Comparison of ENCODE assay signal across 23 mouse cellular contexts in the genomic region with DNA sequence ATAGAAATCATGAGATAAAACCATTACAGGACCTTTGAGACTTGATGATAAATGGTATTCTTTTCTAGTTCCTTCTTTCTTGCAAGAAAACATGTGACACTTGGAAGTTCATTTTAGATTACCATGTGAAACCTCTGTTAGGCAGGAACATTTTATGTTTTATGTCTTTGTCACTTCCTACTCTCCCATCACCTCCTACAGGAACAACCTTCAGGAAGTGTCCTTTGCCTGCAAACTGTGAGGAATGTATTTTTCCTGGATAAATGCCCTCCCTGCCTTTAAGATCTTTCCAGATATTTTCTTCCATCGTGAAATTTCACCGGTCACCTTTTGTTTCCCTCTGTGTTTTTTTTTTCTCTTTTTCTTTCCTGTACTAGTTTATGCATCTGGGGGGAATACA. TPM values are rescaled to one million over a fixed set of nuclear protein-coding genes. Genes with fewer than 3 reads are reported as not detected.
DNase-seq lines count a peak whose midpoint lies in the region; ATAC-seq and TF ChIP-seq lines count a peak whose summit lies in the region.
"Had no signal": no experiment of that assay in that cellular context is flagged by ENCODE, and none has a peak within 500 bp of the region (broad histone marks: within the 10 kb centered on the region; RNA-seq: fewer than 3 reads in every experiment).

No protein-coding gene starts in this region.

- no peaks in the 10 kb centered on the region for H3K27me3 ChIP-seq in heart, postnatal 0 days (ENCODE audit: control insufficient read depth, insufficient read depth, low read length)
- H3K27me3 ChIP-seq in CH12.LX (replicated peaks) = no peaks in the 10 kb centered on the region
- H3K27me3 ChIP-seq: embryonic facial prominence, embryonic 12.5 days; forebrain, embryonic 13.5 days; forebrain, embryonic 15.5 days; Patski had no signal

- TF ChIP-seq POLR2A in CH12.LX (IDR thresholded peaks at IDR 0.05; ENCODE audit: low read depth, low read length) = no peak
- TF ChIP-seq POLR2A in bone marrow macrophage, adult 2 months (IDR thresholded peaks at IDR 0.05; ENCODE audit: borderline replicate concordance, low read depth, low read length) = no peak

- H3K79me2 ChIP-seq in CH12.LX (replicated peaks; ENCODE audit: control insufficient read depth, extremely low read depth, insufficient read depth, poor library complexity, severe bottlenecking) (no peaks in the 10 kb centered on the region), macrophage (ENCODE audit: inconsistent target) (no peaks in the 10 kb centered on the region)

- H3K36me3 ChIP-seq in heart, postnatal 0 days (replicated peaks; ENCODE audit: control insufficient read depth, insufficient read depth, low read length) = no peaks in the 10 kb centered on the region
- H3K36me3 ChIP-seq in CH12.LX (replicated peaks in 1 of 2; ENCODE audit: control insufficient read depth in 1 of 2, insufficient read depth in 1 of 2, low read length in 1 of 2) (no peaks in the 10 kb centered on the region), macrophage (ENCODE audit: inconsistent target) (no peaks in the 10 kb centered on the region)
- H3K36me3 ChIP-seq: embryonic facial prominence, embryonic 10.5 days; embryonic facial prominence, embryonic 12.5 days; forebrain, embryonic 15.5 days; G1E had no signal

- H3K9me3 ChIP-seq in heart, postnatal 0 days (replicated peaks; ENCODE audit: control insufficient read depth, low read length) = no peaks in the 10 kb centered on the region
- no peaks in the 10 kb centered on the region for H3K9me3 ChIP-seq in CH12.LX (replicated peaks; ENCODE audit: low read length)
- H3K9me3 ChIP-seq: embryonic facial prominence, embryonic 10.5 days; embryonic facial prominence, embryonic 12.5 days; forebrain, embryonic 13.5 days; forebrain, embryonic 15.5 days had no signal

- TF ChIP-seq EP300 in heart, postnatal 0 days (IDR thresholded peaks at IDR 0.05; ENCODE audit: low read depth) = no peak
- no peak for TF ChIP-seq EP300 in CH12.LX (IDR thresholded peaks at IDR 0.05; ENCODE audit: low read length)

- intact Hi-C loops in heart, postnatal 25 days (cut with DNase I) = no loop called here

- no peak overlapping the region for H3K9ac ChIP-seq in heart, postnatal 0 days (replicated peaks; ENCODE audit: low read depth, low read length)
- no peak overlapping the region for H3K9ac ChIP-seq in CH12.LX (ENCODE audit: insufficient read depth, low read depth)
- H3K9ac ChIP-seq: embryonic facial prominence, embryonic 12.5 days; forebrain, embryonic 13.5 days; forebrain, embryonic 15.5 days; forebrain, postnatal 0 days had no signal

- TF ChIP-seq CTCF in heart, postnatal 0 days (IDR thresholded peaks at IDR 0.05; ENCODE audit: low read depth) = no peak
- no peak for TF ChIP-seq CTCF in CH12.LX (conservative IDR thresholded peaks at IDR 0.05 in 1 of 2, IDR thresholded peaks at IDR 0.05 in 1 of 2; ENCODE audit: low read depth in 2 of 2, low read length in 2 of 2)
- no peak for TF ChIP-seq CTCF in bone marrow macrophage, adult 2 months (IDR thresholded peaks at IDR 0.05; ENCODE audit: low read depth, low read length)

- DNase-seq in heart, postnatal 0 days (ENCODE audit: low spot score) = peak; percentile 10
- DNase-seq in heart, postnatal 25 days (ENCODE audit: low spot score) = no peak
- no peak for DNase-seq in CH12.LX (ENCODE audit: extremely low read depth)
- no peak for DNase-seq in kidney, postnatal 10 days
- DNase-seq in natural killer cell, adult 2 months (ENCODE audit: low spot score in 2 of 2) = no peak
- DNase-seq in kidney, adult 9 months = no peak
- DNase-seq: adrenal gland, adult 8-10 months; adrenal gland, postnatal 14 days; adrenal gland, postnatal 36 days; cerebellum, adult 11-12 months; cerebellum, adult 2 months; cerebellum, adult 9-10 months; cerebellum, postnatal 10 days; cerebellum, postnatal 25 days; forebrain, postnatal 0 days had no signal

- H3K4me1 ChIP-seq in heart, postnatal 0 days (ENCODE audit: control insufficient read depth, insufficient read depth) = peaks cover 6% of the 10 kb centered on the region; the same call in 1 of the 2 replicates
- peaks cover 7 to 63% of the 10 kb centered on the region in 2 experiments for H3K4me1 ChIP-seq in CH12.LX (ENCODE audit: control insufficient read depth in 1 of 2, insufficient read depth in 2 of 2)
- peaks cover 40% of the 10 kb centered on the region for H3K4me1 ChIP-seq in bone marrow macrophage, adult 2 months (ENCODE audit: control insufficient read depth, insufficient read depth, low read length)
- H3K4me1 ChIP-seq: embryonic facial prominence, embryonic 10.5 days; embryonic facial prominence, embryonic 12.5 days; forebrain, embryonic 13.5 days; forebrain, embryonic 15.5 days had no signal

- 46% methylated on average over 2 of the region's 2 CpGs for WGBS in heart, postnatal 0 days
- WGBS in macrophage (ENCODE audit: missing documents) = 80% methylated on average over 2 of the region's 2 CpGs

- no peak for ATAC-seq in heart, postnatal 0 days (ENCODE audit: insufficient read depth, low read depth)
- ATAC-seq: forebrain, embryonic 13.5 days; forebrain, embryonic 15.5 days; forebrain, postnatal 0 days; Patski had no signal

- TF ChIP-seq RAD21 in CH12.LX (IDR thresholded peaks at IDR 0.05; ENCODE audit: low read depth, low read length) = no peak

- no peak overlapping the region for H3K27ac ChIP-seq in heart, postnatal 0 days (ENCODE audit: low read depth)
- H3K27ac ChIP-seq in CH12.LX (ENCODE audit: insufficient read depth, low read depth) = no peak overlapping the region
- peak overlapping the region; percentile 94 for H3K27ac ChIP-seq in bone marrow macrophage, adult 2 months (ENCODE audit: insufficient read depth, low read depth, low read length)
- H3K27ac ChIP-seq in macrophage = peak overlapping the region; percentile 97
- H3K27ac ChIP-seq: embryonic facial prominence, embryonic 10.5 days; embryonic facial prominence, embryonic 12.5 days; forebrain, embryonic 13.5 days; forebrain, embryonic 15.5 days had no signal

- H3K4me2 ChIP-seq in heart, postnatal 0 days (ENCODE audit: low read depth, low read length) = no peak overlapping the region
- H3K4me2 ChIP-seq in CH12.LX (ENCODE audit: insufficient read depth, low read depth, poor library complexity, severe bottlenecking) = peak overlapping the region; percentile 61; the same call in 1 of the 2 replicates
- H3K4me2 ChIP-seq: embryonic facial prominence, embryonic 12.5 days; forebrain, embryonic 13.5 days; forebrain, embryonic 15.5 days had no signal

- no peak overlapping the region for H3K4me3 ChIP-seq in heart, postnatal 0 days (ENCODE audit: low read depth, low read length)
- no peak overlapping the region for H3K4me3 ChIP-seq in CH12.LX (replicated peaks in 1 of 3; ENCODE audit: low read depth in 2 of 3, low read length in 2 of 3, poor library complexity in 1 of 3)
- H3K4me3 ChIP-seq in bone marrow macrophage, adult 2 months (ENCODE audit: insufficient read depth, low read length) = no peak overlapping the region
- no peak overlapping the region for H3K4me3 ChIP-seq in macrophage (ENCODE audit: inconsistent target)
- H3K4me3 ChIP-seq: embryonic facial prominence, embryonic 10.5 days; embryonic facial prominence, embryonic 12.5 days; forebrain, embryonic 13.5 days; forebrain, embryonic 15.5 days had no signal

- in situ Hi-C loops in CH12.LX (cut with MboI; ENCODE audit: low pct_ligation_motif_present, low pct_unique_long_range_greater_than_20kb, low sequenced_read_pairs) = loop anchor here (25.0 kb wide), 4 partner anchors 141 to 766 kb away; no protein-coding TSS in a partner anchor

- dilution Hi-C loops in CH12.LX (cut with MboI; ENCODE audit: extremely low pct_ligation_motif_present, extremely low pct_unique_long_range_greater_than_20kb, low sequenced_read_pairs) = no loop called here

TF ChIP-seq in CH12.LX, 34 proteins besides CTCF, POLR2A, EP300 and RAD21:
- no peak for TF ChIP-seq BHLHE40 (IDR thresholded peaks at IDR 0.05; ENCODE audit: low read depth, low read length)
- no peak for TF ChIP-seq ZC3H11A (IDR thresholded peaks at IDR 0.05; ENCODE audit: low read depth, low read length)
- TF ChIP-seq POLR2AphosphoS2 (IDR thresholded peaks at IDR 0.05; ENCODE audit: low read depth, low read length) = no peak
- TF ChIP-seq ZMIZ1 (IDR thresholded peaks at IDR 0.05; ENCODE audit: low read depth, low read length) = no peak
- TF ChIP-seq MYC (IDR thresholded peaks at IDR 0.05; ENCODE audit: low read depth, low read length) = 0 out of 2 replicates have a peak, but pooled peaks have one; percentile 47
- no peak for TF ChIP-seq GABPA (IDR thresholded peaks at IDR 0.05; ENCODE audit: insufficient replicate concordance, low read depth, low read length)
- 0 out of 2 replicates have a peak, but pooled peaks have one; percentile 51 for TF ChIP-seq MAX (IDR thresholded peaks at IDR 0.05; ENCODE audit: low read length)

RNA-seq across cellular contexts. Expression of a gene that starts 17.0 kb away (rescaled TPM):
- 11.5 and 20.3 TPM in 2 replicates for total RNA-seq in heart, postnatal 0 days (2014; rRNA removed; ENCODE audit: low replicate concordance)
- 2.1 and 2.3 TPM in 2 replicates for polyA plus RNA-seq in heart, postnatal 0 days (2015; fragmentation: Nextera tagmentation; extraction: Ambion mirVana)
- 1 to 10 TPM; 2.8 to 4.0 TPM for total RNA-seq in heart, postnatal 25 days (2021)
- 56.7 and 70.6 TPM in 2 replicates for total RNA-seq in CH12.LX (2012; rRNA removed)
- total RNA-seq in CH12.LX (2014; rRNA removed) = 26.3 and 31.5 TPM in 2 replicates
- 51.3 and 54.6 TPM in 2 replicates for polyA plus RNA-seq in CH12.LX (2012; ENCODE audit: insufficient read length, low read depth)
- polyA plus RNA-seq in bone marrow macrophage, adult 2 months (2012; ENCODE audit: insufficient read depth, insufficient read length, missing spikeins) = 133 and 141 TPM in 2 replicates
- total RNA-seq in macrophage (2018; cell fraction: chromatin; rRNA removed) = 1,000 to 10,000 TPM in 2 of 26 experiments, 100 to 1,000 TPM in 24; 136 to 1,652 (median 442) TPM
- 100 to 1,000 TPM in 24 of 26 experiments, 10 to 100 TPM in 2; 85.8 to 258 (median 182) TPM for total RNA-seq in macrophage (2018; cell fraction: cytosol; rRNA removed)
- 1,000 to 10,000 TPM in 1 of 26 experiments, 100 to 1,000 TPM in 25; 128 to 1,190 (median 364) TPM for total RNA-seq in macrophage (2018; cell fraction: nucleus; rRNA removed)
- polyA plus RNA-seq in macrophage (2018) = 108 to 331 TPM (median 162 TPM) in 3 replicates
- polyA plus RNA-seq: G1E had no signal

Comparison
In these comparisons a context has a peak if more than half of its experiments do, and no peak if none do; other contexts are left out.
1. H3K27ac ChIP-seq: peak in bone marrow macrophage, adult 2 months (single experiment) and macrophage (single experiment); none in heart, postnatal 0 days (single experiment) and CH12.LX (single experiment).
2. RNA of a gene that starts 17.0 kb away (polyA plus RNA-seq): 108 to 331 TPM in macrophage, 133 to 141 TPM in bone marrow macrophage, adult 2 months and 51.3 to 54.6 TPM in CH12.LX; 2.1 to 2.3 TPM in heart, postnatal 0 days; every median in the first group is over 10 times any median in the second.